Mouse (Mus musculus) CD4-positive, CD25-positive, alpha-beta regulatory T cell, adult 4 months (primary cell): ENCODE data around the gene Dcaf11. TPM values are rescaled to one million over a fixed set of nuclear protein-coding genes. Genes with fewer than 3 reads are reported as not detected.
A peak's percentile ranks its signal among the peaks of the same experiment; 100 is the strongest.

Experiments
- ATAC-seq: one replicate; pipeline ENCODE4 v1.8.0; 2017
- polyA plus RNA-seq, 2 experiments: library from polyadenylated mRNA; unstranded; fragments of 100-300 nt; shearing (Covaris generic); gene quantifications; one replicate each; pipeline ENCODE4 v1.2.1; 2017

The Dcaf11 gene
- polyA plus RNA-seq, 2 experiments from 2014 or later = 103 to 125 TPM

DNA sequence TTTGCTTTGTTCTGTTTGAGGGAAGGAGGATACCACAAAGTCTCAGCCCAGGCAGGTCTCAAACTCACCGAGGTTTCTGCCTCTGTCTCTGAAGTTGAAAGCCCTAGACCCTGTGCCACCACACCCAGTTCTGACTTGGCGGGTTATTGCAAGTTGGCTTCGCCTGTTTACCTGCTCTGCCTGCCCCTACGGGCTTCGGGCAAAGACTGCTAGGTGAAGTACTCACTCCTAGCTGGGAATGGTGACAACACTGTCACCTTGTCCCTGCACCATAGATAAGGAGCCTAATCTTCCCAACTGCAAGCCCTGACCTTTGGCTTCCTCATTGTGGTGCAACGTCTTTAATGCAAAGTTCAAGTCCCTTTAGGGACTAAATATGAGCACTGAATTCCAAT is 25.8 kb downstream of the Dcaf11 start:
- peak; percentile 30 for ATAC-seq

DNA sequence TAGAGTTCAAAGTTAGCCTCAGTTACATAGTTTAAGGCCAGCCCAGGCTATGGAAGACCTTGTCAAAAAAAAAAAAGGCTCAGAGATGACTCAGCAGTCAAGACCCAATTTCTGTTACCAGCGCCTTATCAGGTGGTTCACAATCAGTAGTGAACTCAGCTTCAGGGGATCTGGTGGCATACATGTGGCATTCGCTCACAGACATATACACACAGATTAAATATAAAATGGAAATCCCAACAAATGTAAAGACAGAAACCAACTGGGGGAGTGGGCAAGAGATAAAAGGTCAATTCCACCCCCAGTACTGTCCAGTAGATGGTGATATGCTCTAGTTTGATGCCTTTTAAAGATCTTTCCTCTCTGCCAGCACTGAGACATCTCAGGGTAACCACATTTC is 26.3 kb downstream of the Dcaf11 start:
- no peak for ATAC-seq

DNA sequence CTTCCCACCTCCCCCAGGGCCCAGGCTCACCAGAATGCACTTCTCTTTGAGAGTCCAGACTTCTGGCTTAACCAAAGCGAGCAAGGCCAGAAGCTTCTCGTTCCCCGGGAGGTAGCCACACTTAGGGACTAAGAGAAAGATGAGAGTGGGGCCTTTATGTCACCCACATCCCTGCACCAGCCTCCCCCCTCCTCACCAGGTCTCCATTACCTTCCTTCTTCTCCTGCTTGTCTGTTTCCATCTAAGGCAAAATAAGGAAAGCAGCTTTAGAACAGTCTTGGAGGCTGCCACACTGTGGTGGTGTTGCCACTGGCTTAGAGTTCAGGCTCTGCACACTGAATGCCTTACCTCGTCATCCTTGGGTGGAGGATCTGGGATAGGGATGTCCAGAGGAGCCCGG is 29.5 kb downstream of the Dcaf11 start:
- no peak for ATAC-seq

DNA sequence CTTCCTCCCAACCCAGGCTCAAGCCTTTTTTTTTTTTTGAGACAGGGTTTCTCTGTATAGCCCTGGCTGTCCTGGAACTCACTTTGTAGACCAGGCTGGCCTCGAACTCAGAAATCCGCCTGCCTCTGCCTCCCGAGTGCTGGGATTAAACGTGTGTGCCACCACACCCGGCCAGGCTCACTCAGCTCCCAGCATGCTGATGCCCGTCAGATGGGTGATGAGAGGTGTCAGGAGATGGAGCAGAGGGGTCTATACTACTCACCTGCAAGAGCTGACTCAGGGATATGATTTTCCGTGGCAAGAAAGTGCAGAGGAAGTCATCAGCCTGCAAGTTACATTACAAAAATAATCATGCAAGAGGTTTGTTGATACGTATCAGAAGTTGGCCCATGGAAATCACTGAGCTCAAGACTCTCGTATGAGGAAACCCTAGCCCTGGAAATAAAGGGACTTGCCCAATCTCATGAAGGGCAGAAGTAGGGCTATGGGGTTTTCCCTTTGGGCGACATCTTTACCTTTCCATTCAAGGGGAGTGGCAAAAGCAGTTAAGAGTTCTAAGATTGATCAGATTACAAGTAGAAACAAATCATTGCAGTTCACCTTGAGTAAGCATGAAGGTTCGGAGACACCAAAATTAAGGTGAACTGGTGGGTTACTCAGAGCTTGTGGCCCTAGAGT is 30.1 kb downstream of the Dcaf11 start:
- peak; percentile 35 for ATAC-seq

DNA sequence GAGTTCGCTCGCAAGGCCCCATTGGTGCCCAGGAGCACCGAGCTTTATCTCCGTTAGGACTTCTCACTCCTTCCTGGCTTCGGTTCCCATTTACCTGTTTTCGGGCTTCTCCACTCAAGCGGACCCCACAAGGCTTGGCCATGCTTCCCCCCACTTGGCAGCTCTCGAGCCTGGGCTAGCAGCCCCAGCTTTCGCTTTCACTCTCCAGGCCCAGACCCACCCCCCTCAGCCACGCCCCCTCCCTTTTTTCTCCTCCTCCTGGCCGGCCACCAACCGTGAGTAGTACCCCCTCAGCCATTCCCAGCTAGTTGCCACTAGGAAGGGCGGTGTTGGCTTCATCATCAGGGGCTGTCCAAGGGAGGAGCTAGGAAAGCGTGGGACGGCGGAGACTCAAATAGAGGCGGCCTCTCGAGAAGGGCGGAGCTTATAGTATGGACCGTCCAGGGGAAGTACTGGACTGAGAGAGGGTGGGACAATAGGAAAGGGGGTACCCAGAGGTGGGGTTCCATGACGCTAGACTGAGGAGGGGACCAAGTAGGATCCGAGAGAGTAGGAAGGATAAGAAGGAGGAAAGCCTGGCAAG is 31.0 kb downstream of the Dcaf11 start, which contains the start of gene Psme2:
Gene Psme2 (minus strand): TSS at position 366 of the 583 bp plus-strand sequence.
- ATAC-seq = peak; percentile 60

DNA sequence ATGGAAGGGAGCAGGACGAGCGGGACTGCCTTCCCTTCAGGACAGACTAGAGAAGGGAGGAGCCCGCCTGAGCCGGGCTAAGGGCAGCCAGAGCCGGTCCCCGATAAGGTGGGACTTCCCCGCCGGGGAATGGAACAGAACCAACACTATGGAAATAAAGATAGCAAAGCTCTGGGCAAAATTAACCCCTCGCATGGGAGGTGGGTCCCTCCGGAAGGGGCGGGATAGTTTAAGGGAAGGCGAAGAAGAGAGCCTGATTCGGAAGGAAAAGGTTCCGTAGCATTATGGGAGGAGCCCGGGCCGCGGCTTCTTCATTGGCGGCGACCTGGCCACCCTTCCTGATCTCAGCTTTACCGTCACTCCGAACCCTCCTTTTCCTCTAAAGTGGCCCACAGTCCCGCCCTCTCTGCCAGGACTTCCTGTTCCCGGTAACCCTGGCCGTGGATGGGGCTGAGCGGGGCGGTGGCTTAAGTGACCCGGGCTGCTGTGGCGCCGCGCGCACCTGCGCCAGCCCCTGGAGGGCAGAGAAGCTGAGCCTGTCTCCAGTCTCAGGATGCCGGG is 31.6 kb downstream of the Dcaf11 start, which contains the start of gene Rnf31:
Gene Rnf31 (plus strand): TSS at position 378 of the 561 bp plus-strand sequence.
- peak; percentile 76 for ATAC-seq

DNA sequence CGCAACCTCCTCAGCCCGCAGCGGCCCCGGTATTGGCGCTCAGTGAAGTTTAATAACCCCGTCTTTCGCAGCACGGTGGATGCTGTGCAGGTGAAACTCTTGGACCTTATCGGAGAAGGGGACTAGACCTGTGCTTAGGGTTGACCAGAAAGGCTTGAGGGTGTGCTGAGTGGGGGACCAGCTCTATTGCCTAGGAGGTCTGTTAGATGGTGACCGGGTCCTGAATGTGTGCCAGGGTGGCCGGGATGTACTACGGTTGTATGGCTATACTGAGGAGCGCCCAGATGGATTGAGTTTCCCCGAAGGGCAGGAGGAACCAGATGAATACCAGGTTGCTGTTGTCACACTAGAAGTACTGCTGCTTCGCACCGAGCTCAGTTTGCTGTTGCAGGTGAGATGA is 32.4 kb downstream of the Dcaf11 start:
- ATAC-seq = no peak

DNA sequence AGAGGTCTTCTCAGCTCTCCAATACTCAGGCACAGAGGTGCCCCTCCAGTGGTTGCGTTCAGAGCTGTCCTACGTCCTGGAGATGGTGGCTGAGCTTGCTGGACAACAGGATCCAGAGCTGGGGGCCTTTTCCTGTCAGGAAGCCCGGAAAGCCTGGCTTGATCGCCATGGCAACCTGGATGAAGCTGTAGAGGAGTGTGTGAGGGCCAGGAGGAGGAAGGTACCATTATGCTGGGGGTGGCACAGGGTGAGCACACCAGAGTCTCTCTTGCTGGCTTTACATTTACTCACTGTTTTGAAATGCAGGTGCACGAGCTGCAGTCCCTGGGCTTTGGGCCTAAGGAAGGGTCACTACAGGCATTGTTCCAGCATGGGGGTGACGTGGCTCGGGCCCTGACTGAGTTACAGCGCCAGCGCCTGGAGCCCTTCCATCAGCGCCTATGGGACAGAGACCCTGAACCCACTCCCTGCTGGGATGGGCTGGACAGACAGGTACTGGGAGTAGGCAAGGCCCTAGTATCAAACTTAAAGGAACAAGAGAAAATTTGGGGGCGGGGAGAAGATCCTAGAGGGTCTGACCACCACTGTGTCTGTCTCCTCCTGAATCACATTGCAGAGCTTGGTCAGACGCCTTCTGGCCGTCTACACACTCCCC is 36.4 kb downstream of the Dcaf11 start:
- ATAC-seq = no peak

DNA sequence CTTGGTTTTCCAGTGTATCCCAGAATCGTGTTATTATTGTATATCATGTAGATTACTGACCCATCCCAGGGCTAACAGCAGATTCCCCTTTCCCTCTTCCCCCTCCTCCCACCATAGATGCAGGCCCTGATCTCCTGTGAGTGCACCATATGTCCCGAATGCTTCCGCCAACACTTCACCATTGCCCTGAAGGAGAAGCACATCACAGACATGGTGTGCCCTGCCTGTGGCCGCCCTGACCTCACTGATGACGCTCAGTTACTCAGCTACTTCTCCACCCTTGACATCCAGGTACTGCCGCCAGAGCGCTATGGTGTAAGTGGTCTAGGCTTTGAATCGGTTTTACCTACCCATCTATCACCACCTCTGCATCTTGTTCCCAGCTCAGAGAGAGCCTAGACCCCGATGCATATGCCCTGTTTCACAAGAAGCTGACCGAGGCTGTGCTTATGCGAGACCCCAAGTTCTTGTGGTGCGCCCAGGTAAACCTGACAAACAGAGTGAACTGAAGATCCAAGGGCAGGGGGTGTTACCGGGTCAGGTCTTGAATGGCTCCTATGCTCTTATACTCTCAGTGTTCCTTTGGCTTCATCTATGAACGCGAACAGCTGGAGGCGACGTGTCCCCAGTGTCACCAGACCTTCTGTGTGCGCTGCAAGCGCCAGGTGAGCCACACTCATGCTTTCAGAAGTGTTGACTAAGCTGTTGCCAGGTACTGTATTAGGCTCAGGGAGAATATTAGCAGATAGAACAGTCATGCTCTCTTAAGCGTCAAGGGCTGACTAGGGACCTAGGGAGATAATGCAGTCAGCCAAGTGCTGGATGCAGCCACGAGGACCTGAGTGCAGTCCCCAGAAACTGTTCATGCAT is 39.0 kb downstream of the Dcaf11 start:
- no peak for ATAC-seq

DNA sequence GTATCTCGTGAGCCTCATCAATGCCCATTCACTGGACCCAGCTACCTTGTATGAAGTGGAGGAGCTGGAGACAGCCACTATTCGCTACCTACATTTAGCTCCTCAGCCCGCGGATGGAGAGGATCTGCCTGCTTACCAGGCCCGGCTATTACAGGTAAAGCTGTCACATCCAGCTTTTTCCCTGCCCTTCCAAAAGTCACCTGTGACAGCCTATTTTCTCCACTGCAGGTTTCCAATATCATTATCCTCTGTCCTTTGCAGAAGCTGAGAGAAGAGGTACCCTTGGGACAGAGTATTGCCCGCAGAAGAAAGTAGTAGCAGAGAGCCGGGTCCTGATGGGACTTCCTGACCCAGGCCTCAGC is 43.4 kb downstream of the Dcaf11 start, which contains the start of gene Irf9:
Gene Irf9 (plus strand): TSS at position 301 of the 362 bp plus-strand sequence.
- ATAC-seq = no peak

DNA sequence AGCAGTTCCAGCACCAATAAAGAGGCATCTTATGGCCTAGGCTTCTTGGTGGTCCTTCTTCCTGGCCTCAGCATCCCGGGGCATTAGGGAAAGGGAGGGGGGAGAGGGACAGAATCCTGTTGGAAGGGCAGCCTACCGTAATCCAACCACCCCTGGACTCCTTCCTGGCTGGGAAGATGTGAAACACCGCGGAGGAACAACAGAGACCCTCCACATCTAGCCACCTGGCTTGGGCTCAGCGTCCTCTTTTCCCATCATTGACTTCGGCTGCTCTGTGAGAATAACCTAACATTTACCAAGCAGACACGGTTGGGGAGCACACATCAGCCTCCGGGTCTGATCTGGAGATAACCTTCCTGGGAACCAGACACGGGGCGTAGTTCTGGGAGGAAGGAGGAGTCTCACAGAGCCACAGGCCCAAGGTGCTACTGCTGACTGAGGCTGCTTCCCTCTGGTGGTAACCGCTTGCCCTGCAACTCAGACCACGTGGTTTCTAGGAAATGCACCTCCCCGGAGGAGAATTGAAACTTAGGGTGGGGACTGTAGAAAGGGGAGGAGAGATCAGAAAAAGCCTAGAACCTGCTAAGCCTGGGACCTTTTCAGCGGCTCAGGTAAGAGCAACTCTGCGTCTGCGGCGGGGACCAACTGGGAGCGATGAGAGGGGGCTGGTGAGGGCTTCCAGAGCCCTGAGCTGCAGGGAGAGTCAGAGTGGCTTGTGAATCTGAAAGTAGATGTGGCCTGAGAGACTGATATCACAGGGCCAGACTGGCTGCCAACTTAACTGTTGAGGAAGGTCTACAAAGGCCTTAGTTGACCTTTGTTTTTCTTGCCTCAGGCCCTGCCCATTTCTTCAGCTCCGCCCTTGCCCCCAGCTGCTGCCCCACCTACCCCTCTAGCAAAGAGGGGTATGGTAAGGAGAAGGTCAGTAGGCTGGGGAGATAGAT is 44.1 kb downstream of the Dcaf11 start:
- peak; percentile 96 for ATAC-seq

DNA sequence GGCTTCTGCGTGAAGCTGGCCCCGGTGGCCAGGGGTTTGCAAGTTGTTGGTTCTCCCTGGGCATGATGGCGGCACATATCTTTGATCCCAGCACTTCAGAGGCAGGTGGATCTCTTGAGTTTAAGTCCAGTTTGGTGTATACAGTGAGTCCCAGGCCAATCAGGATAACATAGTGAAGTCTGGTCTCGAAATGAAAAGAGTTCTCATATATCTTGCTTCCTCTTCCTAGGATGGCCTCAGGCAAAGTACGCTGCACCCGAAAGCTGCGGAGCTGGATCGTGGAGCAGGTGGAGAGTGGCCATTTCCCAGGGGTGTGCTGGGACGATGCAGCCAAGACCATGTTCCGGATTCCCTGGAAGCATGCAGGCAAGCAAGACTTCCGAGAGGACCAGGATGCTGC is 45.0 kb downstream of the Dcaf11 start:
- no peak for ATAC-seq

DNA sequence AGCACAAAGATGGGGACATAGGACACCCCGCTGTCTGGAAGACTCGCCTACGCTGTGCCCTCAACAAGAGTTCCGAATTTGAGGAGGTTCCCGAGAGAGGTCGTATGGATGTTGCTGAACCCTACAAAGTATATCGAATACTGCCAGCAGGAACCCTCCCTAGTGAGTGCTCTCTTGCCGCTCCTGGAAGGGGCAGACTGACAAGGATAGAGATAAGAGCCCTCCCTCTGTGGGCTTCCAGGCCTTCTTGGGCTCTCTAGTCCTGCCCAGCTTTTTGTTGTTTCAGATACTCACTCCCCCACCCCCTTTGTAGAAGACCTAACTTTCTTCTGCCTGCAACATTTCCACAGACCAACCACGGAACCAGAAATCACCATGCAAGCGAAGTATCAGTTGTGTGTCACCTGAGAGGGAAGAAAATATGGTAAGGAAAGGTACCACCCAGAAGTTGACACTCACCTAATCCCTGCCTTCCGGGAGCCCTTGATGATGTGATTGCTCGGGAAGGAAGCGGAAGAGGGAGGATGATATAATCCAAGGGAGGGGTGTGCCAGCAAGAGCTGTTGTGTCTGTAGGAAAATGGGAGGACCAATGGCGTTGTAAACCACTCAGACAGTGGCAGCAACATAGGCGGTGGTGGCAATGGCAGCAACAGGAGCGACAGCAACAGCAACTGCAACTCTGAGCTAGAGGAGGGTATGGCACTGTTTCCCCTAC is 46.1 kb downstream of the Dcaf11 start:
- ATAC-seq = no peak

DNA sequence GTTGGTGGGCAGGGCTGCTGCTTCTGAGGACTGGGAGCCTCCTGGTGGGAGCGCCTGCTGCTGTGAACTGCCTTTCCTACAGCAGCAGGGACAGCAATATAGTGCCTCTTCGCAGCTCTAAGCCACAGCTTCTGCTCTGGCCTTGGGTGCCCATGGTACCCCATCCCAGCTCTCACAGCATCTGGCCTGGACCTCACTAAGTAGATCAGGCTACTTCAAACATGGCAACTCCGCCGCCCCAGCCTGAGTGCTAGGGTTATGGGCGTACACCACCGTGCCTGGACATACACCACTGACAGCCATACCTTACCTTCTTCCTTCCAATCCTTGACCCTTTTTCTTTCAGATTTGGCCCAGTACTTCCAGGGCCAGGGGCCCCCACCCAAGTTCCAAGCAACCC is 48.5 kb downstream of the Dcaf11 start:
- no peak for ATAC-seq

DNA sequence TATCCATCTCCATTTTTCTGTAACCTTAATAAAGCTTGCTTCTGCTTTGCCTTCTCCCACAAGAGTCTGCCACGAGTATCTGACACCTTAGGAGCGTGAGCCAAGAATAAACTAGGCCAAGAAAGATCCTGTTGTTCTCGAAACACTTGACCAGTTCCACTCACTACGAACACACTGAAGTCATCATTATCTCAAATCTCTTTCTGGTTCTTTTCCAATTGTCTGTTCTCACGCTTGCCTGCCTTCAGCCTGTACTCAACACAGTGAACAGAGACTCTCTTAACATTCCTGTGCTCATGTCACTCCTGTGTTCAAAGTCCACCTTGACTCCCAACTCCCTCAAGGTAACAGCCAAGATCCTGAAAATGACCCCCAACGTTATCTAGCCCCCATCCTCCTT is 53.5 kb downstream of the Dcaf11 start:
- no peak for ATAC-seq

DNA sequence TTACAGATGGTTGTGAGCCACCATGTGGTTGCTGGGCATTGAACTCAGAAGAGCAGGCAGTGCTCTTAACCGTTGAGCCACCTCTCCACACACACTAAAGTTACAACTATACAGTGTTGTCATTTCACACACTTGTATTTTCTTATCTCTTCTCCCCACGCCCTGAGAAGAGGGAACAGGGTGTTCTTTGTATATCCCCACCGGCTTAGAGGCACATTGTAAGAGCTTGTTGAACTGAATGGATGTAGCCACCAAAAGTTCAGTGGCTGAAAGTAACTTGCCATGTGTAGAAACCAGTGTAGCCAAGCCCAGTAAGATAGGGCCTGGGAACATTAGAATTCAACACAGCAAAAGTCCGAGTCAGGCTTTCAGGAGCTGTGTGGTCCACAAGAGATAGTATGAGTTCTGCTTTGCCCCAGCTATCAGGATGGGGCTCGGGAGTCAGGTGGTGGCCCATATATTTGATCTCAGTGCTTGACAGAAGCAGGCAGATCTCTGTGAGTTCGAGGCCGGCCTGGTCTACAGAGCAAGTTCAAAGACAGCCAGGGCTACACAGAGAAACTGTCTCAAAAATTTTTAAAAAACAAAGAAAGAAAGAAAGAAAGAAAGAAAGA is 54.9 kb downstream of the Dcaf11 start:
- no peak for ATAC-seq

DNA sequence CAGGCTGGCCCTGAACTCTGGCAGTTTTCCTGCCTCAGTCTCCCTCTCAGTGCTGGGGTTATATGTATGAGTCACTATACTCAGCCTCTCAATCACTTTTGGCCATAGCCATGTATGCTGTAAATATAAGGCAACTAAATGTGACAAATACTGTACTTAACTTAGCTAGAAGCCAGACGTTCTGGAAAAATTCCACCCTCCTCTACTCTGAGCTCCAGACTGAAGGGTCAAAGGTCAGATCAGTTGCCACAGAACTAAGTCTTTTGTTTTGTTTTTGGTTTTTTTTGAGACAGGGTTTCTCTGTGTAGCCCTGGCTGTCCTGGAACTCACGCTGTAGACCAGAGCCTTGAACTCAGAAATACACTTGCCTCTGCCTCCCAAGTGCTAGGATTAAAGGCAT is 56.1 kb downstream of the Dcaf11 start:
- no peak for ATAC-seq

DNA sequence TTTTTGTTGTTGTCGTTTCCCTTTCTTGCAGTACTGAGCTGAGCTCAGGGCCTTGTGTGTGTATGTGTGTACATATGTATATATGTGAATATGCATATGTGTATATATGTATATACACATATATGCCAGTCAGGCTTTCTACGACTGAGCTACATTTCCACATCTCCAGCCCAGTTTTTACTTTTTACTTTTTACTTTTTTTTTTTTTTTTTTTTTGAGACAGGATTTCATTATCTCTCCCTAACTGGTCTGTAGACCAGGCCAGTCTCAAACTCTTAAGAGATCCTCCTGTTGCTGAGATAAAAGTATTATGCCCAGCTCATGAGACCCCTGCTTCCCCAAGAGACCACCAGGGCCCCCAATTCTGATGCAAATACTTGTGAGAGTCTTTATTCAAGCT is 57.0 kb downstream of the Dcaf11 start:
- no peak for ATAC-seq

DNA sequence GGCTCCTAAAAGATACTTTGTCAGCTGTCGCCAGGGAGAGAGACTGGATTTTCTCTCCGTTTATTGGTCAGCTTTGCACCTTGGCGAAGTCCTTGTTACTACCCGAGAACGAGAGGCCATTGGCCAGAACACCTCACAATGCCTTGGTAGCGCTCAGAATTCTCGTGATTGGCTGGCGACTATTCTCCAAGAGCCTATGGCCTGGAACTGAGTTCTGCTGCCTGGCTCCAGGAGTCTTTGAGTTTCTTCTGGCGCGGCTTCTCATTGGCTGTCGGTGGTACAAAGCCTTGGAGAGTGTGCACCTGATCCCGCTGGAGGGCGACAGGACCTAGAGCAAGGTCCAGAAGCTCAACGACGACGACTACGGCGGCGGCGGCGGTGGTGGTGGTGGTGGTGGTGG is 58.0 kb downstream of the Dcaf11 start, which contains the start of gene Rec8:
Gene Rec8 (plus strand): TSS at position 216 of the 400 bp plus-strand sequence.
- peak; percentile 92 for ATAC-seq
